ENCODE assay signal across 11 mouse cellular contexts in genomic region chr19:32346624-32347341, GRCm38 (mm10). TPM values are rescaled to one million over a fixed set of nuclear protein-coding genes. Genes with fewer than 3 reads are reported as not detected.
DNase-seq lines count a peak whose midpoint lies in the region; ATAC-seq and TF ChIP-seq lines count a peak whose summit lies in the region.
"Had no signal": no experiment of that assay in that cellular context is flagged by ENCODE, and none has a peak within 500 bp of the region (broad histone marks: within the 10 kb centered on the region; RNA-seq: fewer than 3 reads in every experiment).

No protein-coding gene starts in this region.

- H3K4me3 ChIP-seq in kidney, adult 2 months (ENCODE audit: insufficient read depth, low read depth, low read length) = no peak overlapping the region
- H3K4me3 ChIP-seq in embryonic facial prominence, embryonic 13.5 days = no peak overlapping the region
- H3K4me3 ChIP-seq in heart, embryonic 16.5 days (ENCODE audit: low read length) = no peak overlapping the region
- H3K4me3 ChIP-seq in liver, embryonic 14.5 days (ENCODE audit: insufficient read depth in 1 of 2, low read depth in 2 of 2, low read length in 2 of 2) = no peak overlapping the region; a peak in 1 of 4 replicates
- H3K4me3 ChIP-seq: erythroblast, embryonic 14.5 days; midbrain, embryonic 10.5 days had no signal

- peak overlapping the region; percentile 75 for H3K27ac ChIP-seq in kidney, adult 2 months (ENCODE audit: insufficient read depth, low read depth, low read length)
- peak overlapping the region; percentile 72 for H3K27ac ChIP-seq in embryonic facial prominence, embryonic 13.5 days
- H3K27ac ChIP-seq in heart, embryonic 16.5 days (ENCODE audit: low read length) = peak overlapping the region; percentile 89
- H3K27ac ChIP-seq in liver, embryonic 14.5 days = no peak overlapping the region
- H3K27ac ChIP-seq: midbrain, embryonic 10.5 days had no signal

- TF ChIP-seq EP300 in liver, embryonic 14.5 days (IDR thresholded peaks at IDR 0.05; ENCODE audit: low read depth) = no peak

- ATAC-seq in embryonic facial prominence, embryonic 13.5 days (ENCODE audit: insufficient number of reproducible peaks, insufficient read depth, low FRiP score, low TSS enrichment, low read depth) = no peak
- ATAC-seq in heart, embryonic 16.5 days (replicated peaks; ENCODE audit: extremely low read depth, insufficient read depth, low FRiP score) = no peak
- peak; percentile 19; the same call in 1 of the 2 replicates for ATAC-seq in liver, embryonic 14.5 days (ENCODE audit: insufficient read depth)
- no peak for ATAC-seq in erythroblast, adult 5-6 weeks (replicated peaks; ENCODE audit: low FRiP score, poor library complexity, severe bottlenecking)

- H3K9ac ChIP-seq in embryonic facial prominence, embryonic 13.5 days = no peak overlapping the region
- no peak overlapping the region for H3K9ac ChIP-seq in heart, embryonic 16.5 days (ENCODE audit: low read length)
- no peak overlapping the region for H3K9ac ChIP-seq in liver, embryonic 14.5 days (replicated peaks)

- no peak for TF ChIP-seq POLR2A in kidney, adult 2 months (IDR thresholded peaks at IDR 0.05; ENCODE audit: low read depth, low read length)

- 39% methylated on average over 9 of the region's 9 CpGs for WGBS in kidney, adult 2 months
- 81% methylated on average over 9 of the region's 9 CpGs for WGBS in embryonic facial prominence, embryonic 13.5 days
- 69% methylated on average over 9 of the region's 9 CpGs for WGBS in heart, embryonic 16.5 days
- WGBS in liver, embryonic 14.5 days (ENCODE audit: insufficient replicate concordance) = 72% methylated on average over 9 of the region's 9 CpGs

- H3K4me1 ChIP-seq in kidney, adult 2 months (ENCODE audit: control insufficient read depth, insufficient read depth, low read length) = peaks cover 36% of the 10 kb centered on the region
- peaks cover 51% of the 10 kb centered on the region for H3K4me1 ChIP-seq in embryonic facial prominence, embryonic 13.5 days
- peaks cover 72% of the 10 kb centered on the region for H3K4me1 ChIP-seq in heart, embryonic 16.5 days (ENCODE audit: control insufficient read depth, insufficient read depth, low read length)
- H3K4me1 ChIP-seq in liver, embryonic 14.5 days (replicated peaks; ENCODE audit: control insufficient read depth in 2 of 2, insufficient read depth in 2 of 2, low read length in 1 of 2) = peaks cover 0 to 36% of the 10 kb centered on the region in 2 experiments

- peak; percentile 70 for DNase-seq in kidney, adult 2 months
- DNase-seq in kidney, adult 11 months = no peak
- no peak for DNase-seq in liver, embryonic 14.5 days (ENCODE audit: low read depth in 3 of 3, low spot score in 3 of 3)
- no peak for DNase-seq in MN1 (ENCODE audit: low spot score)
- DNase-seq: cerebellum, adult 2 months; gastrocnemius, postnatal 14 days had no signal

- TF ChIP-seq CTCF in kidney, adult 2 months (conservative IDR thresholded peaks at IDR 0.05; ENCODE audit: insufficient read depth, insufficient read length, low read depth, low read length) = no peak
- TF ChIP-seq CTCF in liver, embryonic 14.5 days (IDR thresholded peaks at IDR 0.05; ENCODE audit: low read depth) = no peak

- no peak overlapping the region for H3K4me2 ChIP-seq in embryonic facial prominence, embryonic 13.5 days
- peak overlapping the region; percentile 38 for H3K4me2 ChIP-seq in heart, embryonic 16.5 days (ENCODE audit: low read depth, low read length)
- peak overlapping the region; percentile 16 for H3K4me2 ChIP-seq in liver, embryonic 14.5 days (ENCODE audit: low read depth)

- no peaks in the 10 kb centered on the region for H3K36me3 ChIP-seq in kidney, adult 2 months (ENCODE audit: control insufficient read depth, insufficient read depth, low read length)
- H3K36me3 ChIP-seq in embryonic facial prominence, embryonic 13.5 days = 0 out of 2 replicates have a peak, but pooled peaks cover 3% of the 10 kb centered on the region
- no peaks in the 10 kb centered on the region for H3K36me3 ChIP-seq in heart, embryonic 16.5 days (ENCODE audit: control insufficient read depth, insufficient read depth)
- H3K36me3 ChIP-seq in liver, embryonic 14.5 days (replicated peaks; ENCODE audit: control insufficient read depth, insufficient read depth, low read depth) = no peaks in the 10 kb centered on the region
- H3K36me3 ChIP-seq: midbrain, embryonic 10.5 days had no signal

- H3K9me3 ChIP-seq in embryonic facial prominence, embryonic 13.5 days = no peaks in the 10 kb centered on the region
- H3K9me3 ChIP-seq in heart, embryonic 16.5 days (replicated peaks; ENCODE audit: control insufficient read depth, low read length) = no peaks in the 10 kb centered on the region
- H3K9me3 ChIP-seq in liver, embryonic 14.5 days (ENCODE audit: control insufficient read depth, low read length) = no peaks in the 10 kb centered on the region
- H3K9me3 ChIP-seq: midbrain, embryonic 10.5 days had no signal

- no peaks in the 10 kb centered on the region for H3K27me3 ChIP-seq in kidney, adult 2 months (replicated peaks; ENCODE audit: control insufficient read depth, insufficient read depth, low read length)
- H3K27me3 ChIP-seq in embryonic facial prominence, embryonic 13.5 days = no peaks in the 10 kb centered on the region
- H3K27me3 ChIP-seq in heart, embryonic 16.5 days (ENCODE audit: control insufficient read depth, insufficient read depth, low read length) = no peaks in the 10 kb centered on the region
- no peaks in the 10 kb centered on the region for H3K27me3 ChIP-seq in liver, embryonic 14.5 days (ENCODE audit: control insufficient read depth, insufficient read depth, low read length)

RNA-seq across cellular contexts. Expression of gene Sgms1, which starts 42.7 kb away (rescaled TPM):
- polyA plus RNA-seq in kidney, adult 2 months (2012; rRNA removed) = 40.7 and 47.7 TPM in 2 replicates
- 28.8 and 35.6 TPM in 2 replicates for polyA plus RNA-seq in embryonic facial prominence, embryonic 13.5 days (2015; fragmentation: Nextera tagmentation; extraction: Ambion mirVana)
- polyA plus RNA-seq in heart, embryonic 16.5 days (2015; fragmentation: Nextera tagmentation; extraction: Ambion mirVana) = 40.1 and 41.3 TPM in 2 replicates
- polyA plus RNA-seq in liver, embryonic 14.5 days (2012; rRNA removed) = 11.0 and 17.3 TPM in 2 replicates
- 19.2 and 21.7 TPM in 2 replicates for polyA plus RNA-seq in liver, embryonic 14.5 days (2014; fragmentation: Nextera tagmentation; extraction: Ambion mirVana)
- total RNA-seq in erythroblast, adult 5-6 weeks (2015; ENCODE audit: low replicate concordance) = 84.4 and 110 TPM in 2 replicates
- 109 and 112 TPM in 2 replicates for total RNA-seq in erythroblast, adult 5-6 weeks (2017; ENCODE audit: low replicate concordance)
